Mouse (Mus musculus) hindbrain, embryonic 14.5 days (tissue): ENCODE measurements around the gene Utp4. TPM values are rescaled to one million over a fixed set of nuclear protein-coding genes. Genes with fewer than 3 reads are reported as not detected.

Source experiments
- ATAC-seq: fragments of 200-750 bp; cut with Nextera tagmentation; 2 replicates; pipeline ENCODE4 v1.8.0; 2017; ENCODE audit warnings: moderate number of reproducible peaks, mild to moderate bottlenecking, moderate TSS enrichment, moderate library complexity; ENCODE audit not compliant: low FRiP score
- DNase-seq: peaks from one replicate; pipeline ENCODE4 v3.0.0-alpha.2; 2015; ENCODE audit warnings: low spot score
- H3K27ac ChIP-seq: fragments of 300-500 bp; sonication (generic); 2 replicates; pipeline ENCODE4 v1.5.1; 2014; ENCODE audit warnings: mild to moderate bottlenecking, moderate library complexity
- H3K27me3 ChIP-seq: fragments of 300-500 bp; sonication (generic); 2 replicates; pipeline ENCODE4 v1.6.1; 2014; ENCODE audit warnings: mild to moderate bottlenecking, low read length, mixed read lengths; ENCODE audit not compliant: control insufficient read depth, insufficient read depth
- H3K36me3 ChIP-seq: fragments of 300-500 bp; sonication (generic); replicated peaks from 2 replicates; pipeline ENCODE4 v1.6.1; 2014; ENCODE audit not compliant: control insufficient read depth, insufficient read depth
- H3K4me1 ChIP-seq: fragments of 300-500 bp; sonication (generic); replicated peaks from 2 replicates; pipeline ENCODE4 v1.6.1; 2014; ENCODE audit warnings: antibody characterized with exemption, low read length, mixed read lengths; ENCODE audit not compliant: control insufficient read depth, insufficient read depth
- H3K4me2 ChIP-seq: fragments of 300-500 bp; sonication (generic); replicated peaks from 2 replicates; pipeline ENCODE4 v1.6.1; 2014; ENCODE audit warnings: mild to moderate bottlenecking, moderate library complexity
- H3K4me3 ChIP-seq: fragments of 300-500 bp; sonication (generic); replicated peaks from 2 replicates; pipeline ENCODE4 v1.5.1; 2014; ENCODE audit warnings: mild to moderate bottlenecking, low read length
- H3K9ac ChIP-seq: fragments of 300-500 bp; sonication (generic); 2 replicates; pipeline ENCODE4 v1.6.1; 2014
- H3K9me3 ChIP-seq: fragments of 300-500 bp; sonication (generic); 2 replicates; pipeline ENCODE4 v1.6.1; 2016; ENCODE audit warnings: low read length; ENCODE audit not compliant: control insufficient read depth
- WGBS: fragments of 180-500 bp; shearing (Covaris S2); extraction: QIAGEN DNeasy Blood & Tissue Kit; methylation state at CpG from one replicate; pipeline ENCODE4 v1.1.7; 2014; 5-methylcytosine and 5-hydroxymethylcytosine counted together
- polyA plus RNA-seq: library from polyadenylated mRNA; unstranded; fragments of >200 nt; fragmentation: Nextera tagmentation; extraction: Ambion mirVana; gene quantifications from 2 replicates; pipeline ENCODE4 v1.2.1, GENCODE M21; 2014

The Utp4 gene
- polyA plus RNA-seq, 1 experiment from 2014 or later: 39.6 TPM

DNA sequence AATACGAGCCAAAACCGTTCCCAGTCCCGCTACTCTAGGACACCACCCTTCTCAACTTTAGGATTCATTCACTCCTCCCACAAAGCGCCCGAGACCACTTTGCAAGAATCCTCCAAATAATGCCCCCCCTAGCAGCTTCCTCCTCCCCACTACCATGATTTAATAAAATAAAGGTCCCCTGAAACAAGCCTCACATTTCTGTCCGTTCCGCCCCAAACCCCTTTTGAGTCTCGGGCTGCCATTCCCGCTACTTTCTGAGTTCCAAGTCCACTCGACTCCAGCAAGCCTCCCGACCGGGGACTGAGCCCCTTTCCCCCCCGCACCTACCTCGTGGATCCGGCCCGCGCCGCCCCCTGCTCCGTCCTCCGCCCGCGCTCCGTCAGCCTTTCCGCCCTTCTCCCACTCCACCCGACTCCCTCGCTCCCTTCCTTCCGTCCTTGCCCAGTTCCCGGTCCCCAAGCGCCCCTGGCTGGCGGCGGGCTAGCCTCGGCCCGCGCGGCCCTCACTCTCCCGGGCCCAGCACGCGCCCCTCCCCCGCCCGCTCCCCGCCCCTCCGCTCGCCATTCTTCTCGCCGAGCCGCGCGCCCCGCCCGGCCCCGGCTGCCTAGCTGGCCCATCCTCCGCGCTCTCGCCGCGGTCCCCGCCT is 507 bp upstream of the Utp4 start:
- H3K4me1 ChIP-seq: peaks cover 19% of the 10 kb centered on the region
- under 1% methylated on average over 48 of the region's 57 CpGs for WGBS

DNA sequence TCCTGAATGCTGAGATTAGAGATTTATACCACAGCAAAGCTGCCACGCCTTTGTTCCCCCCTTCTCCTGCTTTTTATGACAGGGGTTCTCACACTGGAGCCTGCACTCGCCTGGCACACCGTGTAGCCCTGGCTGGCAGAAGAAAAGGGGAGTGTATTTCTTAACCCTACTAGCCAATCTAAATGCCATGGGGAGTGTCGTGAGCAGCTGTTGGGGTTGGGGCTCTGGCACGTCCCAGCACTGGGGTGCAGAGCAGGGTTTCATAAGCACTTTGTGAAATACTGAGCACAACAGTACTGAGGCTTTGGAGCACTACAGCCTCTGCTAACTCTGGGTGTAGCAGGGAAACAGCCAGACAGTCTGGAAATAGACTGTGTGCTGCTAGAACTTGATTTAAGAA is 6.0 kb downstream of the Utp4 start:
- no peak for DNase-seq
- Histone ChIP-seq H3K36me3 (peaks cover 93% of the 10 kb centered on the region), H3K9ac (no peak overlapping the region), H3K4me2 (no peak overlapping the region), H3K27ac (no peak overlapping the region), H3K4me1 (peaks cover 3% of the 10 kb centered on the region), H3K4me3 (no peak overlapping the region), H3K27me3 (no peaks in the 10 kb centered on the region), H3K9me3 (no peaks in the 10 kb centered on the region)
- no peak for ATAC-seq
- 93% methylated on average over 5 of the region's 5 CpGs for WGBS

More for the DNA sequence above, 507 bp upstream of the Utp4 start:
- H3K4me2 ChIP-seq: peak overlapping the region; percentile 84
- H3K27ac ChIP-seq: peak overlapping the region; percentile 96
- ATAC-seq (peak; percentile 87), DNase-seq (peak; percentile 42)
- peak overlapping the region; percentile 95 for H3K4me3 ChIP-seq
- H3K9ac ChIP-seq: peak overlapping the region; percentile 93
- H3K36me3 ChIP-seq: peaks cover 29% of the 10 kb centered on the region
- H3K27me3 ChIP-seq: no peaks in the 10 kb centered on the region
- no peaks in the 10 kb centered on the region for H3K9me3 ChIP-seq

DNA sequence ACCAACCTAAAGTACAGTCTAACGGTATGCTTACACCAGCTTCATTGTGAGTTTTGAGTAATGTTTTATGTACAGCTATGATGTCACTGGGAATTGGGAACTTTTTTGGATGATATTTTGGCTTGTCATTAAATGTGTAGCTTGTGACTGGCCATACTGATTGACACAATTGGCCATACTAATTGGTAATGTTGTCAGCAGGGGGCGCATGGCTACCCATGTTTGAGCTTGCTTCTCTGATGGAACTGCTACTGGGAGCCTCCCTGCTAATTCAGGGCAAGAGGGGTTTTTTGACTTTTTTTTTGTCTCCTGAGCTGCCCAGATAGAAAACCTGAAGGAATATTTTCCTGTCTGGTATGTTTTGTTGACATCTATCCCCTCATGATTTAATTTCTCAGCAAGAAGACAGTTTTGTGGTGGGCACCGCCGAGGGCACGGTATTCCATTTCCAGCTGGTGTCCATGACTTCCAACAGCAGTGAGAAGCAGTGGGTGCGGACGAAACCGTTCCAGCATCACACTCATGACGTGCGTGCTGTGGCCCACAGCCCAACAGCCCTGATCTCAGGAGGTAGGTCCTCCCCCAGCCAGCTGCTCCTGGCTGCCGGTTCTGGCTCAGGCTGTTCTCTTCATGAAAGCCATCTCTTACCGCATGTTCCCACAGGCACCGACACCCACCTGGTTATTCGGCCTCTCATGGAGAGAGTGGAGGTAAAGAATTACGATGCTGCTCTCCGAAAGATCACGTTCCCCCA is 12.5 kb downstream of the Utp4 start:
- peak; percentile 69 for DNase-seq
- H3K27ac ChIP-seq: no peak overlapping the region
- no peaks in the 10 kb centered on the region for H3K9me3 ChIP-seq
- no peaks in the 10 kb centered on the region for H3K27me3 ChIP-seq
- no peaks in the 10 kb centered on the region for H3K4me1 ChIP-seq
- peaks cover 79% of the 10 kb centered on the region for H3K36me3 ChIP-seq
- 91% methylated on average over 17 of the region's 17 CpGs for WGBS
- no peak overlapping the region for H3K9ac ChIP-seq
- H3K4me2 ChIP-seq: no peak overlapping the region
- H3K4me3 ChIP-seq: no peak overlapping the region
- ATAC-seq: no peak

DNA sequence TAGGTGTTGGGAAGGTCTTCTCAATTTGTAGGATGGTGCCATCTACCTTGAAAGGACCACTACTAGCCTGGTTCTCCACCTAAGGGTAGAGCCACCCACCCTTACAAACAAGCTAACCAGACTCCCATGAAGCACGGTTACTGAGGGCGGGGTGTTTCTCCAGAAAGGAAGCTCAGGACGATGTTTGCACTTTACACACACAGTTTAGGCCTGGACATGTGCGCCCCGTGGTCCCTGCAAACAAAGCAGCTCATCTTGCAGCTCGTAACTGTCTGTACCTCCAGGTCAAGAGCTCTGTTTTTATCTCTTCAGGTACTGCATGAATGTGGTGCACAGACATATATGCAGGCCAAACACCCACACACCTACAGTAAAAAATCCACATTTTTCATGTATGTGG is 13.2 kb downstream of the Utp4 start:
- Histone ChIP-seq H3K4me3 (no peak overlapping the region), H3K9ac (no peak overlapping the region), H3K27ac (no peak overlapping the region), H3K36me3 (peaks cover 78% of the 10 kb centered on the region), H3K4me2 (no peak overlapping the region), H3K9me3 (no peaks in the 10 kb centered on the region), H3K4me1 (no peaks in the 10 kb centered on the region), H3K27me3 (no peaks in the 10 kb centered on the region)
- DNase-seq (no peak), ATAC-seq (no peak)
- 97% methylated on average over 6 of the region's 6 CpGs for WGBS

DNA sequence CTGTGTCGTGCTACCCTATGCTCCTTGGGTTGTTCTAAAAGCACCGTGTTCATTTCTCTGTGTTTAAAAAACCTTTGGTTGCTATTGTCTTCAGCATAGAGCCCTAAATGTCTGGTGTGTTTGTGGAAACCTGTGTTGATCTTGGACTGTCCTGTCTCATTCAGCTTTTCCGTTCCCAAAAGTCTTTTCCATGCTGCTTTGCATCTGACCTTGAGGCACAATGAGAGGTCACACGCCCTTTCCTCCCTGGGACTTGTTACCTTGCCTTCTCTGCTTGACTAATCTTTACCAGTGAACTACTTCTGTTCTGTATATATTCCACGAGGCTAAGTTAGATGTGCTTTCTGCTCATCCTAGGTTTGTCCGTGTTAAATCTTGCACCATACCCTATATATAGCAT is 14.0 kb downstream of the Utp4 start:
- H3K36me3 ChIP-seq: peaks cover 78% of the 10 kb centered on the region
- H3K9ac ChIP-seq: no peak overlapping the region
- 92% methylated on average over 6 of the region's 6 CpGs for WGBS
- no peaks in the 10 kb centered on the region for H3K9me3 ChIP-seq
- no peak overlapping the region for H3K4me2 ChIP-seq
- no peak for DNase-seq
- H3K27ac ChIP-seq: no peak overlapping the region
- no peaks in the 10 kb centered on the region for H3K4me1 ChIP-seq
- ATAC-seq: no peak
- no peaks in the 10 kb centered on the region for H3K27me3 ChIP-seq
- no peak overlapping the region for H3K4me3 ChIP-seq

DNA sequence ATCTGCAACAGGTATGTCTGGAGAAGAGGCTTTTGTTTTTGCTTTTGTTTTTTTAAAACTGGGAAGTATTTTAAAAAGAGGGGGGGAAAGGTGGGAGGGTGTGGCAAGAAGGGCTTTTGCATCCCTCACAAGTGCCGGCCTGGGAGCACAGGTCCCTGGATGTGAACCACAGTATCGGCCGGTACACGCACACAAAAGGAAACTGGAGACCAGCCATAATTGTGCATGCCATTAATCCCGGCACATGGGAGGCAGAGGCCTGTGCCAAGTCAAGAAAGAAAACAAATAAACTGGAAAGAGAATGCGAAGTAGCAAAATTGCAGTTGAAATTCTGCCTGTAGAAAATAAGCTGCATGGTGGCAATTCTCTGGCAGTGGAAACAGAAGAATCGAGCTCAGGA is 14.9 kb downstream of the Utp4 start:
- Histone ChIP-seq H3K4me2 (no peak overlapping the region), H3K36me3 (peaks cover 76% of the 10 kb centered on the region), H3K9ac (no peak overlapping the region), H3K27ac (no peak overlapping the region), H3K4me3 (no peak overlapping the region), H3K9me3 (no peaks in the 10 kb centered on the region), H3K27me3 (no peaks in the 10 kb centered on the region), H3K4me1 (no peaks in the 10 kb centered on the region)
- ATAC-seq (no peak), DNase-seq (no peak)
- 82% methylated on average over 7 of the region's 7 CpGs for WGBS

DNA sequence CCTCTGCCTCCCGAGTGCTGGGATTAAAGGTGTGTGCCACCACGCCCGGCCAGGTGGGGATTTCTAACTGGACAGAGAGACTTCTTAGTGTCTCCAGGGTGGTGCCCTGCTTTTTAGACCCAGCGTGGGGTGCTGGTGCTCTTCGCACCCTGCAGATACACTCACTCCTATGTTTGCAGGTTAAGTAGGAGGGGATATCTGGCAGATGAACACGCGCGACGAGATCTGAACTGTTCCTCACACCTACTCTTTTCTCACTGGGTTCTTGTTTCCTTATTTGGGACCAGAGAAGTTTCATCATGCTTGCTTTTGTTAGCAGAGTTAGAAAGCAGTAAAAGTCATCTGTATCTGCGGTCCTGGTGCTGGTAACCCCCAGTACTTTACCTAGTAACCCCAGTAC is 20.2 kb downstream of the Utp4 start:
- WGBS: 98% methylated on average over 10 of the region's 10 CpGs
- Histone ChIP-seq H3K9ac (no peak overlapping the region), H3K4me2 (no peak overlapping the region), H3K4me3 (no peak overlapping the region), H3K27me3 (no peaks in the 10 kb centered on the region), H3K4me1 (no peaks in the 10 kb centered on the region), H3K27ac (no peak overlapping the region), H3K9me3 (no peaks in the 10 kb centered on the region), H3K36me3 (peaks cover 78% of the 10 kb centered on the region)
- DNase-seq: no peak
- no peak for ATAC-seq

DNA sequence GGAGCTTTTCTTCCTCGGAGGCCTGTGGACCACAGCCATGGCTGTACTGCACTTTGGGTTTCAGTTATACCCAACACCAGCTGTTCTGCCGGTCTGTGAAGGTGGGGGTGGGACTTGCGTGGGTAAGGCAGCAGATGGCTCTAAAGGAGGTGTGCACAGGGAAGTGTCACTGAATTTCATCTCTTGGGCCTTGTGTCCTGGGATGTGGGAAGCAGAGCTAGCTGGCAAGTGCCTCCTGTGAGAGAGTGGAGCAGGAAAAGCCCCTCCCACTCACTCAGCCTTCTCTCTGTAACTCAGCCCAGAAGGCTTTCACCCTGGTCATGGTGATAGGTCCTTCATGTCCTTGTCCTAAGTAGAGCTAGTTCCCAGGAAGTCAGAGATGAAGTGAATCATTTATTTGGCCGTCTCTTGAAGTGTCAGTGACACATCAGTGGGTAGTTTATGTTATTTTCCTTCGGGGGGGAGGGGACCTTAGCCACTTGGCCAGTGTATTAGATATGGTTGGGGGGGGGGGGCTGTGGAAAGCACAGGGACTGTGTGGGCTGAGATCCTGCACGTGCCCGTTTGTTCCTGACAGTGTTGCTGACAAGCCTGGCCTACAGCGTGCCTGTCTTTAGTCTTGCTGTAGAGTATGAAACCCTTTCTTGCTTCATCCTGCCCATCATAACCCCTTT is 26.4 kb downstream of the Utp4 start:
- Histone ChIP-seq H3K27me3 (no peaks in the 10 kb centered on the region), H3K9ac (no peak overlapping the region), H3K4me2 (no peak overlapping the region), H3K36me3 (peaks cover 84% of the 10 kb centered on the region), H3K4me3 (no peak overlapping the region), H3K27ac (no peak overlapping the region), H3K9me3 (no peaks in the 10 kb centered on the region), H3K4me1 (no peaks in the 10 kb centered on the region)
- DNase-seq (no peak), ATAC-seq (no peak)
- 95% methylated on average over 8 of the region's 8 CpGs for WGBS

DNA sequence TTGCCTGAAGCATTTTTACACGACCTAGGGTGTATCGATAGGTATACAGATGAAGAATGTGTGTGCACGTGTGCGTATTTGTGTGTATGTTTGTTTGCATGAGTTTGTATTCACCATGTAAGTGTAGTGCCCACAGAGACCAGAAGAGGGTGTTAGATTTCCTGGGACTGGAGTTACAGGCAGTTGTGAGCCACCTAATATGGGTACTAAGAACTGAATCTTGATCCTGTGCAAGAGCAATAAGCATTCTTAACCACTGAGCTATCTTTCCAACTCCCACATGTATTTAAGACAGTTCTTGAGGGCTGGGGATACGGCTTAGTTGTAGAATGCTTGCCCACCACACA is 26.9 kb downstream of the Utp4 start:
- H3K9me3 ChIP-seq: no peaks in the 10 kb centered on the region
- H3K4me2 ChIP-seq: no peak overlapping the region
- ATAC-seq (no peak), DNase-seq (no peak)
- no peaks in the 10 kb centered on the region for H3K27me3 ChIP-seq
- no peak overlapping the region for H3K9ac ChIP-seq
- 97% methylated on average over 5 of the region's 5 CpGs for WGBS
- H3K4me3 ChIP-seq: no peak overlapping the region
- peaks cover 79% of the 10 kb centered on the region for H3K36me3 ChIP-seq
- no peak overlapping the region for H3K27ac ChIP-seq
- H3K4me1 ChIP-seq: no peaks in the 10 kb centered on the region
